Mouse (Mus musculus) splenic B cell, adult 2 months (primary cell): ENCODE measurements around the gene Kl.

ENCODE experiments used
- DNase-seq: peaks from one replicate; pipeline ENCODE4 v3.0.0-alpha.2; 2011; ENCODE audit warnings: low read depth, low spot score
- H3K27me3 ChIP-seq: 2 replicates; pipeline ENCODE4 v1.6.1; 2012; ENCODE audit warnings: mild to moderate bottlenecking, low read length, moderate library complexity, mixed read lengths; ENCODE audit not compliant: control insufficient read depth, poor library complexity, insufficient read depth, severe bottlenecking
- H3K36me3 ChIP-seq: 2 replicates; pipeline ENCODE4 v1.6.1; 2012; ENCODE audit warnings: mild to moderate bottlenecking, low read length, moderate library complexity, mixed read lengths; ENCODE audit not compliant: control insufficient read depth, poor library complexity, insufficient read depth, severe bottlenecking

Gene Kl

GRCm38 (mm10) chr5:151034715-151035512, 82.5 kb downstream of the Kl start:
- no peak for DNase-seq
- Histone ChIP-seq H3K27me3 (no peaks in the 10 kb centered on the region), H3K36me3 (no peaks in the 10 kb centered on the region)

- no peaks in the 10 kb centered on the region for H3K27me3 ChIP-seq
- H3K36me3 ChIP-seq: no peaks in the 10 kb centered on the region
- DNase-seq: no peak
Measured at GRCm38 (mm10) chr5:151037871-151038270, 85.5 kb downstream of the Kl start.

GRCm38 (mm10) chr5:151042911-151043310, 90.5 kb downstream of the Kl start:
- DNase-seq: no peak
- Histone ChIP-seq H3K36me3 (no peaks in the 10 kb centered on the region), H3K27me3 (no peaks in the 10 kb centered on the region)
